Mouse (Mus musculus) forebrain, postnatal 0 days (tissue): ENCODE measurements around the gene Sec31b. TPM values are rescaled to one million over a fixed set of nuclear protein-coding genes. Genes with fewer than 3 reads are reported as not detected.

Experiments used
- ATAC-seq: fragments of 200-750 bp; cut with Nextera tagmentation; 2 replicates; pipeline ENCODE4 v1.8.0; 2017; ENCODE audit warnings: mild to moderate bottlenecking, moderate library complexity
- DNase-seq: peaks from one replicate; pipeline ENCODE4 v3.0.0-alpha.2; 2015
- H3K27ac ChIP-seq: fragments of 300-500 bp; sonication (generic); 2 replicates; pipeline ENCODE4 v1.5.1; 2014; ENCODE audit warnings: low read depth, mild to moderate bottlenecking, antibody characterized with exemption, low read length, moderate library complexity, mixed read lengths
- H3K27me3 ChIP-seq: fragments of 300-500 bp; sonication (generic); 2 replicates; pipeline ENCODE4 v1.6.1; 2014; ENCODE audit warnings: mild to moderate bottlenecking, low read length, mixed read lengths; ENCODE audit not compliant: insufficient read depth
- H3K36me3 ChIP-seq: fragments of 300-500 bp; sonication (generic); 2 replicates; pipeline ENCODE4 v1.6.1; 2014; ENCODE audit warnings: mild to moderate bottlenecking, moderate library complexity; ENCODE audit not compliant: insufficient read depth
- H3K4me1 ChIP-seq: fragments of 300-500 bp; sonication (generic); 2 replicates; pipeline ENCODE4 v1.6.1; 2014; ENCODE audit warnings: antibody characterized with exemption; ENCODE audit not compliant: insufficient read depth
- H3K4me2 ChIP-seq: fragments of 300-500 bp; sonication (generic); 2 replicates; pipeline ENCODE4 v1.6.1; 2014; ENCODE audit warnings: low read depth, mild to moderate bottlenecking, moderate library complexity
- H3K4me3 ChIP-seq: fragments of 300-500 bp; sonication (generic); 2 replicates; pipeline ENCODE4 v1.5.1; 2014; ENCODE audit warnings: low read depth, low read length, mixed read lengths
- H3K9ac ChIP-seq: fragments of 300-500 bp; sonication (generic); 2 replicates; pipeline ENCODE4 v1.6.1; 2014; ENCODE audit warnings: mild to moderate bottlenecking
- H3K9me3 ChIP-seq: fragments of 300-500 bp; sonication (generic); 2 replicates; pipeline ENCODE4 v1.6.1; 2016; ENCODE audit warnings: low read length
- CTCF ChIP-seq: sonication (generic); IDR thresholded peaks from 2 replicates; pipeline ENCODE4 v1.5.1; 2016; ENCODE audit warnings: antibody characterized with exemption, control low read depth, low read depth
- WGBS: fragments of 180-500 bp; shearing (Covaris S2); extraction: QIAGEN DNeasy Blood & Tissue Kit; methylation state at CpG from one replicate; pipeline ENCODE4 v1.1.7; 2014; 5-methylcytosine and 5-hydroxymethylcytosine counted together
- polyA plus RNA-seq: library from polyadenylated mRNA; unstranded; fragments of >200 nt; fragmentation: Nextera tagmentation; extraction: Ambion mirVana; gene quantifications from 2 replicates; pipeline ENCODE4 v1.2.1, GENCODE M21; 2015
- total RNA-seq: library from RNA; depleted of rRNA; stranded (reverse); fragments of >200 nt; gene quantifications from 2 replicates; pipeline ENCODE4 v1.2.3, GENCODE M21; 2014

Sec31b gene
- total and polyA plus RNA-seq, 2 experiments from 2014 or later, result 0.15 to 0.48 TPM

GRCm38 (mm10) chr19:44502741-44503140, 42.9 kb downstream of the Sec31b start:
- Histone ChIP-seq H3K27me3 (peaks cover 42% of the 10 kb centered on the region), H3K4me3 (no peak overlapping the region), H3K27ac (no peak overlapping the region), H3K4me1 (no peaks in the 10 kb centered on the region), H3K9me3 (no peaks in the 10 kb centered on the region), H3K4me2 (no peak overlapping the region), H3K36me3 (no peaks in the 10 kb centered on the region), H3K9ac (no peak overlapping the region)
- 86% methylated on average over 4 of the region's 4 CpGs for WGBS
- TF ChIP-seq CTCF, result no peak
- ATAC-seq (no peak), DNase-seq (no peak)

GRCm38 (mm10) chr19:44501925-44502324, 43.7 kb downstream of the Sec31b start:
- no peak for TF ChIP-seq CTCF
- Histone ChIP-seq H3K9me3 (no peaks in the 10 kb centered on the region), H3K4me1 (no peaks in the 10 kb centered on the region), H3K9ac (no peak overlapping the region), H3K36me3 (no peaks in the 10 kb centered on the region), H3K4me2 (no peak overlapping the region), H3K4me3 (no peak overlapping the region), H3K27ac (no peak overlapping the region), H3K27me3 (peaks cover 42% of the 10 kb centered on the region)
- 81% methylated on average over 6 of the region's 6 CpGs for WGBS
- no peak for DNase-seq
- no peak for ATAC-seq

- no peak overlapping the region for H3K4me2 ChIP-seq
- peaks cover 49% of the 10 kb centered on the region for H3K27me3 ChIP-seq
- WGBS, result 34% methylated on average over 5 of the region's 5 CpGs
- no peak overlapping the region for H3K4me3 ChIP-seq
- H3K27ac ChIP-seq, result no peak overlapping the region
- DNase-seq (no peak), ATAC-seq (no peak)
- no peak for TF ChIP-seq CTCF
- H3K9ac ChIP-seq, result no peak overlapping the region
- no peaks in the 10 kb centered on the region for H3K4me1 ChIP-seq
- no peaks in the 10 kb centered on the region for H3K36me3 ChIP-seq
- H3K9me3 ChIP-seq, result no peaks in the 10 kb centered on the region
Observed at GRCm38 (mm10) chr19:44500240-44500639, 45.4 kb downstream of the Sec31b start.

- ATAC-seq (no peak), DNase-seq (no peak)
- peaks cover 62% of the 10 kb centered on the region for H3K27me3 ChIP-seq
- no peak overlapping the region for H3K27ac ChIP-seq
- no peaks in the 10 kb centered on the region for H3K36me3 ChIP-seq
- H3K4me3 ChIP-seq, result no peak overlapping the region
- no peaks in the 10 kb centered on the region for H3K4me1 ChIP-seq
- no peaks in the 10 kb centered on the region for H3K9me3 ChIP-seq
- no peak for TF ChIP-seq CTCF
- no peak overlapping the region for H3K4me2 ChIP-seq
- H3K9ac ChIP-seq, result no peak overlapping the region
- 50% methylated on average over 6 of the region's 6 CpGs for WGBS
Observed at GRCm38 (mm10) chr19:44498936-44499335, 46.7 kb downstream of the Sec31b start.

- WGBS, result 45% methylated on average over 10 of the region's 10 CpGs
- no peak for DNase-seq
- no peak overlapping the region for H3K4me2 ChIP-seq
Observed at GRCm38 (mm10) chr19:44496941-44497340, 48.7 kb downstream of the Sec31b start.

GRCm38 (mm10) chr19:44496511-44496910, 49.2 kb downstream of the Sec31b start:
- H3K9me3 ChIP-seq, result no peaks in the 10 kb centered on the region
- no peak for TF ChIP-seq CTCF
- H3K36me3 ChIP-seq, result no peaks in the 10 kb centered on the region
- H3K27me3 ChIP-seq, result peaks cover 68% of the 10 kb centered on the region
- 40% methylated on average over 8 of the region's 8 CpGs for WGBS
- no peak overlapping the region for H3K4me2 ChIP-seq
- no peaks in the 10 kb centered on the region for H3K4me1 ChIP-seq
- no peak overlapping the region for H3K27ac ChIP-seq
- DNase-seq (no peak), ATAC-seq (no peak)
- H3K9ac ChIP-seq, result no peak overlapping the region
- H3K4me3 ChIP-seq, result no peak overlapping the region

More at GRCm38 (mm10) chr19:44496941-44497340, 48.7 kb downstream of the Sec31b start:
- no peaks in the 10 kb centered on the region for H3K9me3 ChIP-seq
- no peaks in the 10 kb centered on the region for H3K36me3 ChIP-seq
- H3K4me3 ChIP-seq, result no peak overlapping the region
- H3K27me3 ChIP-seq, result peaks cover 68% of the 10 kb centered on the region
- no peak for TF ChIP-seq CTCF
- no peak for ATAC-seq
- no peaks in the 10 kb centered on the region for H3K4me1 ChIP-seq
- H3K27ac ChIP-seq, result no peak overlapping the region
- no peak overlapping the region for H3K9ac ChIP-seq

GRCm38 (mm10) chr19:44493128-44493527, 52.5 kb downstream of the Sec31b start, which contains the start of gene Wnt8b:
TSS of gene Wnt8b (plus strand) at chr19:44493472.
- H3K4me2 ChIP-seq, result no peak within 1 kb of the TSS
- no peak within 1 kb of the TSS for H3K27ac ChIP-seq
- H3K27me3 ChIP-seq, result peaks cover 43% of the 10 kb centered on the region
- TF ChIP-seq CTCF, result no peak
- no peak within 1 kb of the TSS for H3K9ac ChIP-seq
- no peaks in the 10 kb centered on the region for H3K4me1 ChIP-seq
- H3K4me3 ChIP-seq, result no peak within 1 kb of the TSS
- no peak for DNase-seq
- ATAC-seq, result no peak
- WGBS, result 7% methylated on average over 8 of the region's 8 CpGs
- no peaks in the 10 kb centered on the region for H3K36me3 ChIP-seq
- H3K9me3 ChIP-seq, result no peaks in the 10 kb centered on the region
